Mouse (Mus musculus) embryonic stem cell, embryonic (primary cell): Measurements from ENCODE around the gene 2310039H08Rik.

Source experiments
- CTCF ChIA-PET, 4 experiments: fragments of 300-600 bp in 2 of 4; fragments of 350-600 bp in 2 of 4; sonication (Branson Sonifier 250); formaldehyde crosslinking; loops; one replicate each; lab custom pipeline; 2022; ENCODE audit warnings: inconsistent platforms in 2 of 4; lab: Charles Lee
- POLR2A ChIA-PET, 4 experiments: fragments of 300-600 bp in 2 of 4; fragments of 350-600 bp in 2 of 4; sonication (Branson Sonifier 250); formaldehyde crosslinking; loops; one replicate each; lab custom pipeline; 2022; ENCODE audit warnings: antibody characterized with exemption in 4 of 4, inconsistent platforms in 1 of 4; lab: Charles Lee

The 2310039H08Rik gene

GRCm38 (mm10) chr17:46774131-46774472 lies 1.7 kb downstream of the 2310039H08Rik start:
- POLR2A ChIA-PET: interaction anchor here (0.6 to 14.2 kb wide), 37 partner anchors 8 to 1259 kb away, joined by 3 to 235 read pairs (median 4); partner anchors contain the start of genes Cnpy3 (in 3 of the 4), Rpl7l1 (in 3 of the 4), Ptcra (in 2 of the 4) and Tbcc (in 1 of the 4)

GRCm38 (mm10) chr17:46775070-46775469 lies 2.6 kb downstream of the 2310039H08Rik start:
- CTCF ChIA-PET: no interaction called here
- POLR2A ChIA-PET: interaction anchor here (0.7 to 14.2 kb wide), 20 partner anchors 7 to 116 kb away, joined by 3 to 235 read pairs (median 4); partner anchors contain the start of genes Tbcc (in 3 of the 4), Cnpy3 (in 2 of the 4), Ptcra (in 2 of the 4) and Rpl7l1 (in 1 of the 4)

More at GRCm38 (mm10) chr17:46774131-46774472, 1.7 kb downstream of the 2310039H08Rik start:
- CTCF ChIA-PET: interaction anchor here in 2 of 4 experiments (0.6 kb wide), 2 partner anchors 75 to 116 kb away, joined by 3 to 5 read pairs; partner anchors contain the start of gene Tbcc (in 1 of the 2)

- ChIA-PET CTCF (interaction anchor here in 1 of 4 experiments (0.6 kb wide), 1 partner anchor 114 kb away, joined by 8 read pairs; the partner anchor contains the start of gene Tbcc), POLR2A (interaction anchor here in 3 of 4 experiments (0.5 to 14.2 kb wide), 18 partner anchors 13 to 139 kb away, joined by 3 to 235 read pairs (median 4); partner anchors contain the start of genes Cnpy3 (in 2 of the 3), Ptcra (in 2 of the 3) and Tbcc (in 1 of the 3))
Observed at GRCm38 (mm10) chr17:46776087-46776486, 3.7 kb downstream of the 2310039H08Rik start.

GRCm38 (mm10) chr17:46781876-46782275 lies 9.4 kb downstream of the 2310039H08Rik start:
- ChIA-PET CTCF (interaction anchor here in 3 of 4 experiments (0.5 to 1.3 kb wide), 9 partner anchors 30 to 921 kb away, joined by 3 to 6 read pairs (median 4); partner anchors contain the start of genes Cnpy3 (in 1 of the 3) and Tbcc (in 1 of the 3)), POLR2A (interaction anchor here (0.6 to 6.4 kb wide), 94 partner anchors 8 to 1080 kb away, joined by 3 to 68 read pairs (median 4); partner anchors contain the start of genes 2310039H08Rik (in 4 of the 4), Tbcc (in 3 of the 4), Bicral (in 2 of the 4) and Cnpy3 (in 2 of the 4))

- CTCF ChIA-PET: interaction anchor here in 3 of 4 experiments (0.5 to 1.3 kb wide), 14 partner anchors 27 to 921 kb away, joined by 3 to 6 read pairs (median 3); partner anchors contain the start of genes Cnpy3 (in 1 of the 3) and Tbcc (in 1 of the 3)
- POLR2A ChIA-PET: interaction anchor here (0.6 to 6.4 kb wide), 91 partner anchors 7 to 1079 kb away, joined by 3 to 68 read pairs (median 4); partner anchors contain the start of genes 2310039H08Rik (in 4 of the 4), Tbcc (in 3 of the 4), Bicral (in 2 of the 4) and Cnpy3 (in 2 of the 4)
Observed at GRCm38 (mm10) chr17:46782341-46783221, 10.1 kb downstream of the 2310039H08Rik start, which contains the start of gene Rpl7l1. Gene Rpl7l1 (minus strand): TSS chr17:46782672.

- CTCF ChIA-PET: interaction anchor here in 3 of 4 experiments (0.6 to 1.3 kb wide), 5 partner anchors 26 to 718 kb away, joined by 3 to 5 read pairs (median 3); partner anchors contain the start of gene Tbcc (in 1 of the 3)
- POLR2A ChIA-PET: interaction anchor here (1.0 to 6.4 kb wide), 25 partner anchors 10 to 1078 kb away, joined by 3 to 68 read pairs (median 9); partner anchors contain the start of genes 2310039H08Rik (in 2 of the 4), Cnpy3 (in 1 of the 4) and Tbcc (in 1 of the 4)
Observed at GRCm38 (mm10) chr17:46783222-46783565, 10.8 kb downstream of the 2310039H08Rik start.

- POLR2A ChIA-PET: interaction anchor here in 3 of 4 experiments (0.6 to 6.1 kb wide), 11 partner anchors 9 to 103 kb away, joined by 3 to 55 read pairs (median 5); partner anchors contain the start of gene Tbcc (in 1 of the 3)
Observed at GRCm38 (mm10) chr17:46786952-46787351, 14.5 kb downstream of the 2310039H08Rik start.

GRCm38 (mm10) chr17:46787974-46788373 lies 15.5 kb downstream of the 2310039H08Rik start:
- CTCF ChIA-PET: interaction anchor here in 2 of 4 experiments (0.7 to 0.9 kb wide), 2 partner anchors 10 to 67 kb away, joined by 4 to 5 read pairs; no protein-coding TSS in a partner anchor
- POLR2A ChIA-PET: interaction anchor here in 3 of 4 experiments (0.5 to 10.9 kb wide), 14 partner anchors 10 to 305 kb away, joined by 3 to 217 read pairs (median 4); partner anchors contain the start of gene Tbcc (in 1 of the 3)

More at GRCm38 (mm10) chr17:46786952-46787351, 14.5 kb downstream of the 2310039H08Rik start:
- CTCF ChIA-PET: interaction anchor here in 1 of 4 experiments (0.9 kb wide), 1 partner anchor 11 kb away, joined by 4 read pairs; no protein-coding TSS in a partner anchor

GRCm38 (mm10) chr17:46792963-46793362 lies 20.5 kb downstream of the 2310039H08Rik start:
- CTCF ChIA-PET: interaction anchor here in 3 of 4 experiments (1.0 to 1.6 kb wide), 6 partner anchors 13 to 97 kb away, joined by 3 to 5 read pairs (median 4); partner anchors contain the start of gene Tbcc (in 1 of the 3)

GRCm38 (mm10) chr17:46796743-46797142 lies 24.3 kb downstream of the 2310039H08Rik start:
- ChIA-PET POLR2A (interaction anchor here (0.6 to 10.9 kb wide), 37 partner anchors 11 to 1169 kb away, joined by 3 to 217 read pairs (median 5); partner anchors contain the start of genes Rpl7l1 (in 3 of the 4), Bicral (in 1 of the 4), Cnpy3 (in 1 of the 4) and Tbcc (in 1 of the 4)), CTCF (interaction anchor here in 3 of 4 experiments (0.6 to 1.9 kb wide), 8 partner anchors 14 to 107 kb away, joined by 3 to 7 read pairs (median 4); partner anchors contain the start of genes 2310039H08Rik (in 1 of the 3) and Ppp2r5d (in 1 of the 3))

More at GRCm38 (mm10) chr17:46792963-46793362, 20.5 kb downstream of the 2310039H08Rik start:
- POLR2A ChIA-PET: interaction anchor here (0.6 to 10.9 kb wide), 22 partner anchors 8 to 94 kb away, joined by 3 to 217 read pairs (median 5); partner anchors contain the start of gene Rpl7l1 (in 3 of the 4)

GRCm38 (mm10) chr17:46797386-46797785 lies 25.0 kb downstream of the 2310039H08Rik start:
- ChIA-PET CTCF (interaction anchor here in 2 of 4 experiments (0.6 to 1.0 kb wide), 3 partner anchors 10 to 83 kb away, joined by 3 to 4 read pairs (median 3); partner anchors contain the start of gene 2310039H08Rik (in 1 of the 2)), POLR2A (interaction anchor here (0.6 to 10.9 kb wide), 33 partner anchors 11 to 302 kb away, joined by 3 to 217 read pairs (median 5); partner anchors contain the start of genes Bicral (in 1 of the 4), Cnpy3 (in 1 of the 4) and Rpl7l1 (in 1 of the 4))

- CTCF ChIA-PET: interaction anchor here in 1 of 4 experiments (0.6 kb wide), 1 partner anchor 15 kb away, joined by 4 read pairs; no protein-coding TSS in a partner anchor
- POLR2A ChIA-PET: interaction anchor here in 3 of 4 experiments (0.6 to 4.5 kb wide), 10 partner anchors 9 to 190 kb away, joined by 3 to 51 read pairs (median 3); no protein-coding TSS in a partner anchor
Observed at GRCm38 (mm10) chr17:46799680-46800079, 27.2 kb downstream of the 2310039H08Rik start.

- CTCF ChIA-PET: interaction anchor here in 1 of 4 experiments (1.5 kb wide), 1 partner anchor 16 kb away, joined by 3 read pairs; no protein-coding TSS in a partner anchor
- POLR2A ChIA-PET: interaction anchor here (0.6 to 13.4 kb wide), 43 partner anchors 7 to 89 kb away, joined by 3 to 329 read pairs (median 4); partner anchors contain the start of genes 2310039H08Rik (in 2 of the 4), Rpl7l1 (in 2 of the 4), Tbcc (in 2 of the 4) and Bicral (in 1 of the 4)
Observed at GRCm38 (mm10) chr17:46801761-46802160, 29.3 kb downstream of the 2310039H08Rik start.

GRCm38 (mm10) chr17:46808376-46808775 lies 35.9 kb downstream of the 2310039H08Rik start:
- ChIA-PET CTCF (interaction anchor here in 2 of 4 experiments (0.6 to 1.9 kb wide), 2 partner anchors 15 to 82 kb away, joined by 5 to 7 read pairs; partner anchors contain the start of gene Tbcc (in 1 of the 2)), POLR2A (interaction anchor here (0.6 to 13.4 kb wide), 27 partner anchors 7 to 103 kb away, joined by 3 to 329 read pairs (median 7); partner anchors contain the start of genes 2310039H08Rik (in 2 of the 4), Bicral (in 2 of the 4), Rpl7l1 (in 2 of the 4) and Tbcc (in 2 of the 4))

GRCm38 (mm10) chr17:46809131-46809830 lies 36.8 kb downstream of the 2310039H08Rik start:
- CTCF ChIA-PET: interaction anchor here (0.6 to 1.3 kb wide), 8 partner anchors 27 to 1180 kb away, joined by 3 to 8 read pairs (median 4); partner anchors contain the start of genes Rpl7l1 (in 1 of the 4) and Tbcc (in 1 of the 4)
- POLR2A ChIA-PET: interaction anchor here (0.6 to 13.4 kb wide), 46 partner anchors 7 to 998 kb away, joined by 3 to 329 read pairs (median 5); partner anchors contain the start of genes Rpl7l1 (in 4 of the 4), 2310039H08Rik (in 2 of the 4), Bicral (in 2 of the 4) and Ppp2r5d (in 1 of the 4)
